Mouse (Mus musculus) heart, embryonic 15.5 days (tissue): Measurements from ENCODE around the gene Ccdc9. TPM values are rescaled to one million over a fixed set of nuclear protein-coding genes. Genes with fewer than 3 reads are reported as not detected.
"Not testable (repeated sequence)": the region's sequence is repeated elsewhere in the genome, so short reads cannot be mapped to it uniquely, and the experiment has no call there.

Experiments used
- ATAC-seq: fragments of 200-750 bp; cut with Nextera tagmentation; replicated peaks from 2 replicates; pipeline ENCODE4 v1.8.0; 2017; ENCODE audit warnings: low read depth, moderate TSS enrichment; ENCODE audit not compliant: insufficient number of reproducible peaks, insufficient read depth, low FRiP score
- H3K27ac ChIP-seq: fragments of 300-500 bp; sonication (generic); 2 replicates; pipeline ENCODE4 v1.5.1; 2015; ENCODE audit warnings: mild to moderate bottlenecking, inconsistent platforms
- H3K27me3 ChIP-seq: fragments of 300-500 bp; sonication (generic); 2 replicates; pipeline ENCODE4 v1.6.1; 2015; ENCODE audit warnings: inconsistent platforms
- H3K36me3 ChIP-seq: fragments of 300-500 bp; sonication (generic); 2 replicates; pipeline ENCODE4 v1.6.1; 2015; ENCODE audit warnings: mild to moderate bottlenecking, inconsistent platforms
- H3K4me1 ChIP-seq: fragments of 300-500 bp; sonication (generic); replicated peaks from 2 replicates; pipeline ENCODE4 v1.6.1; 2015; ENCODE audit warnings: inconsistent platforms
- H3K4me2 ChIP-seq: fragments of 300-500 bp; sonication (generic); 2 replicates; pipeline ENCODE4 v1.6.1; 2015; ENCODE audit warnings: inconsistent platforms, mild to moderate bottlenecking, moderate library complexity
- H3K4me3 ChIP-seq: fragments of 300-500 bp; sonication (generic); 2 replicates; pipeline ENCODE4 v1.5.1; 2015; ENCODE audit warnings: mild to moderate bottlenecking, inconsistent platforms
- H3K9ac ChIP-seq: fragments of 300-500 bp; sonication (generic); 2 replicates; pipeline ENCODE4 v1.6.1; 2015; ENCODE audit warnings: mild to moderate bottlenecking, inconsistent platforms
- H3K9me3 ChIP-seq: fragments of 300-500 bp; sonication (generic); replicated peaks from 2 replicates; pipeline ENCODE4 v1.6.1; 2016; ENCODE audit warnings: inconsistent platforms
- WGBS: fragments of 180-500 bp; shearing (Covaris S2); methylation state at CpG from one replicate; pipeline ENCODE4 v1.1.7; 2015; ENCODE audit warnings: mixed read lengths; 5-methylcytosine and 5-hydroxymethylcytosine counted together
- polyA plus RNA-seq: library from polyadenylated mRNA; unstranded; fragments of >200 nt; fragmentation: Nextera tagmentation; extraction: Ambion mirVana; gene quantifications from 2 replicates; pipeline ENCODE4 v1.2.1, GENCODE M21; 2015

Ccdc9 gene
- polyA plus RNA-seq, 1 experiment from 2014 or later: 14.4 TPM

DNA sequence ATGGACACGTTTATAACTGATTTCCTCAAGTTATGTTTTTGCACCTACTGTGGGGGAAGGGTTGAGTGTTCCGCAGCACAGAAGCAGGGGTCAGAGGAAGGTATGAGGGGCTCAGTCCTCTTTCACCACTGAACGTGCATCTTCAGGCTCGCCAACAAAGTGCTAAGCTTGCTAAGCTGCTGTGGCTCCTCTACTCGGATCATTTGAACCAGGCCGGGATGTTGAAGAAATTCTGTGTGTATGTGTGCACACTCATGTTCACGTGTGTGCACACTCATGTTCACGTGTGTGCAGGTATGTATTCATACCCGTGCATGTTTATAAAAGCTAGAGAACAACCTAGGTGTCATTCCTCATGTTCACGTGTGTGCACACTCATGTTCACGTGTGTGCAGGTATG, 20.7 kb downstream of the Ccdc9 start:
- no peaks in the 10 kb centered on the region for H3K36me3 ChIP-seq
- H3K27me3 ChIP-seq: no peaks in the 10 kb centered on the region
- no peak overlapping the region for H3K4me3 ChIP-seq
- 83% methylated on average over 11 of the region's 11 CpGs for WGBS
- no peaks in the 10 kb centered on the region for H3K4me1 ChIP-seq
- ATAC-seq: no peak
- H3K27ac ChIP-seq: no peak overlapping the region
- no peak overlapping the region for H3K4me2 ChIP-seq
- no peak overlapping the region for H3K9ac ChIP-seq
- H3K9me3 ChIP-seq: no peaks in the 10 kb centered on the region

DNA sequence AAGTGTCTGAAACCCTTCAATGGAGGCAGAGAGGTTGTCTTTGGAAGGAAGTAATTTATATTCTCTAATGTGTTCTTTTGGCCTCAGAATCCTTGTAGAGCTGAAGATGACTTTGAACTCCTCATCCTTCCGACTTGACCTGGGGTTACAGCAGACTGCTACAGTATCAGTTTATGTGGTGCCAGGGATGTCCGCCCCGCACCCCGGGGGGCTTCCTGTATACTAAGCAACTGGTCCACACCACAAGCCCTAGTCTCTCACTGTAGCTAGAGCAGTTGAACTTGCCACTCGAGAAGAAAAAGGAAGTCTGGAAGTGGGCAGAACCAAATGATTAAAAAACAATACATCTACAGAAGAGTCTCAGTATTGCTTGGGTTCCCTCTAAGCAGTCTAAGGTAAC, 22.8 kb downstream of the Ccdc9 start:
- Histone ChIP-seq H3K4me2 (no peak overlapping the region), H3K9me3 (no peaks in the 10 kb centered on the region), H3K36me3 (no peaks in the 10 kb centered on the region), H3K4me3 (no peak overlapping the region), H3K27me3 (no peaks in the 10 kb centered on the region), H3K9ac (no peak overlapping the region), H3K27ac (no peak overlapping the region), H3K4me1 (no peaks in the 10 kb centered on the region)
- 67% methylated on average over 5 of the region's 5 CpGs for WGBS
- ATAC-seq: no peak

GRCm38 (mm10) chr7:16263015-16263787, 23.4 kb downstream of the Ccdc9 start:
- no peaks in the 10 kb centered on the region for H3K4me1 ChIP-seq
- ATAC-seq: no peak
- WGBS: 29% methylated on average over 8 of the region's 8 CpGs
- H3K36me3 ChIP-seq: no peaks in the 10 kb centered on the region
- H3K9me3 ChIP-seq: no peaks in the 10 kb centered on the region
- no peak overlapping the region for H3K9ac ChIP-seq
- H3K27me3 ChIP-seq: no peaks in the 10 kb centered on the region
- no peak overlapping the region for H3K4me2 ChIP-seq
- H3K27ac ChIP-seq: no peak overlapping the region
- no peak overlapping the region for H3K4me3 ChIP-seq

DNA sequence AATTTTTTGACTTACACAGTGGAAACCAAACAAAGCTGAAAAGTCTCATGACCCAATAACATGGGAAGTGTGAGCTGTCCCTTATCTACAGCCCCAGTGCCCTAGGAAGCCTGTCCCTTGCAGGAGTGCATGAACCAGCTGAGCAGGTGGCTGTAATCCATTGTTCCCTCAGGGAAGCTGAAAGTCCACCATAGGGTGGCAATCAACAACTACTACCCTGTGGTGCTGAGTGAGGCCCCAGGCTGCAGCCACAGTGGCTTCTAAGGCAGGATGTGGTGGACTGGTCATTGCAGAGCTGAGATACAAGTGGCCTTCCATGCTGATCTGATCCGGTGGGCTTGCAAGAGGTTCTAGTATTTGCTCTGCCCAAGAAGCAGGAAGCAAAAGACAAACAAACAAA, 25.5 kb downstream of the Ccdc9 start:
- WGBS: 50% methylated on average over 1 of the region's 1 CpGs
- Histone ChIP-seq H3K9ac (no peak overlapping the region), H3K36me3 (no peaks in the 10 kb centered on the region), H3K27ac (no peak overlapping the region), H3K9me3 (no peaks in the 10 kb centered on the region), H3K27me3 (no peaks in the 10 kb centered on the region), H3K4me2 (no peak overlapping the region), H3K4me3 (no peak overlapping the region), H3K4me1 (no peaks in the 10 kb centered on the region)
- ATAC-seq: no peak

- no peaks in the 10 kb centered on the region for H3K4me1 ChIP-seq
- ATAC-seq: no peak
- H3K36me3 ChIP-seq: no peaks in the 10 kb centered on the region
- H3K27me3 ChIP-seq: no peaks in the 10 kb centered on the region
- no peak within 1 kb of the TSS for H3K4me2 ChIP-seq
- no peaks in the 10 kb centered on the region for H3K9me3 ChIP-seq
- 79% methylated on average over 5 of the region's 5 CpGs for WGBS
- H3K4me3 ChIP-seq: no peak within 1 kb of the TSS
- no peak within 1 kb of the TSS for H3K27ac ChIP-seq
- H3K9ac ChIP-seq: no peak within 1 kb of the TSS
Measured at GRCm38 (mm10) chr7:16259110-16259590, 27.4 kb downstream of the Ccdc9 start, which contains the start of gene C5ar1. C5ar1 (minus strand) TSS chr7:16259540.

DNA sequence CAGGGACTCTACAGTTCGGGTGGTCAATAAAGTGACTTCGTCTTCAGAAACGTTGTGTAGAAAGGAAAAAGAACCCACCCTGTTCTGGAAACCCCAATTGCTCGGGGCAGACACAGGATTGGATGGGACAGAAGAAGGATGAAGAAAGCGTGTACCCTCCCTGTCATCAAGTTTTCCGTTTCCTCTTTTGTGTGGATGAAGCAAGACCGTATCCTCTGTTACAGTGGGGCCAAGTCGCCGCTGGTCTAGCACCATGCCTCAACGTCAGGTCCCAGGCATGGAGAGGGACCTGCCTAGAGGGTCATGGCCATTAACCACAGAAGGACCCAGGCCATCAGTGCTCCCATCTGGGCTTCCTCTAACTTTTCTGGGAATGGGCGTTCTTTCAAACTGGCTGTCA, 28.8 kb downstream of the Ccdc9 start:
- Histone ChIP-seq H3K4me2 (no peak overlapping the region), H3K9me3 (no peaks in the 10 kb centered on the region), H3K27me3 (no peaks in the 10 kb centered on the region), H3K4me1 (no peaks in the 10 kb centered on the region), H3K36me3 (no peaks in the 10 kb centered on the region), H3K27ac (no peak overlapping the region), H3K9ac (no peak overlapping the region), H3K4me3 (no peak overlapping the region)
- ATAC-seq: no peak
- 77% methylated on average over 11 of the region's 11 CpGs for WGBS

GRCm38 (mm10) chr7:16255963-16256362, 30.6 kb downstream of the Ccdc9 start:
- H3K27me3 ChIP-seq, H3K36me3 ChIP-seq, H3K9me3 ChIP-seq, H3K9ac ChIP-seq, H3K4me2 ChIP-seq, H3K4me1 ChIP-seq, H3K4me3 ChIP-seq, ATAC-seq, H3K27ac ChIP-seq: not testable (repeated sequence)
- WGBS: 75% methylated on average over 4 of the region's 4 CpGs

- no peaks in the 10 kb centered on the region for H3K36me3 ChIP-seq
- H3K27ac ChIP-seq: no peak overlapping the region
- 31% methylated on average over 4 of the region's 4 CpGs for WGBS
- H3K4me2 ChIP-seq: no peak overlapping the region
- ATAC-seq: no peak
- H3K27me3 ChIP-seq: no peaks in the 10 kb centered on the region
- H3K9ac ChIP-seq: no peak overlapping the region
- H3K4me1 ChIP-seq: no peaks in the 10 kb centered on the region
- no peak overlapping the region for H3K4me3 ChIP-seq
- H3K9me3 ChIP-seq: no peaks in the 10 kb centered on the region
Measured at GRCm38 (mm10) chr7:16254195-16254594, 32.4 kb downstream of the Ccdc9 start.

- no peak overlapping the region for H3K4me2 ChIP-seq
- no peaks in the 10 kb centered on the region for H3K27me3 ChIP-seq
- no peaks in the 10 kb centered on the region for H3K9me3 ChIP-seq
- H3K9ac ChIP-seq: no peak overlapping the region
- H3K27ac ChIP-seq: no peak overlapping the region
- H3K4me1 ChIP-seq: no peaks in the 10 kb centered on the region
- H3K36me3 ChIP-seq: no peaks in the 10 kb centered on the region
- 76% methylated on average over 5 of the region's 5 CpGs for WGBS
- no peak for ATAC-seq
- H3K4me3 ChIP-seq: no peak overlapping the region
Measured at GRCm38 (mm10) chr7:16250687-16251086, 35.9 kb downstream of the Ccdc9 start.

GRCm38 (mm10) chr7:16245958-16246357, 40.6 kb downstream of the Ccdc9 start:
- H3K4me1 ChIP-seq: no peaks in the 10 kb centered on the region
- no peaks in the 10 kb centered on the region for H3K27me3 ChIP-seq
- no peak overlapping the region for H3K4me3 ChIP-seq
- ATAC-seq: no peak
- no peaks in the 10 kb centered on the region for H3K36me3 ChIP-seq
- no peak overlapping the region for H3K4me2 ChIP-seq
- no peak overlapping the region for H3K27ac ChIP-seq
- no peak overlapping the region for H3K9ac ChIP-seq
- no peaks in the 10 kb centered on the region for H3K9me3 ChIP-seq
- 58% methylated on average over 1 of the region's 4 CpGs for WGBS

- Histone ChIP-seq H3K36me3 (no peaks in the 10 kb centered on the region), H3K9ac (no peak within 1 kb of the TSS), H3K4me2 (no peak within 1 kb of the TSS), H3K27me3 (no peaks in the 10 kb centered on the region), H3K9me3 (no peaks in the 10 kb centered on the region), H3K4me3 (no peak within 1 kb of the TSS), H3K27ac (peak within 1 kb of the TSS; percentile 31), H3K4me1 (no peaks in the 10 kb centered on the region)
- no peak for ATAC-seq
- 56% methylated on average over 5 of the region's 5 CpGs for WGBS
Measured at GRCm38 (mm10) chr7:16244067-16244466, 42.5 kb downstream of the Ccdc9 start, which contains the start of gene C5ar2. C5ar2 (minus strand) TSS chr7:16244154.

- no peak for ATAC-seq
- Histone ChIP-seq H3K9me3 (no peaks in the 10 kb centered on the region), H3K36me3 (no peaks in the 10 kb centered on the region), H3K27ac (no peak overlapping the region), H3K4me1 (no peaks in the 10 kb centered on the region), H3K4me3 (no peak overlapping the region), H3K27me3 (no peaks in the 10 kb centered on the region), H3K9ac (no peak overlapping the region), H3K4me2 (no peak overlapping the region)
- WGBS: 68% methylated on average over 6 of the region's 6 CpGs
Measured at GRCm38 (mm10) chr7:16242198-16242597, 44.4 kb downstream of the Ccdc9 start.
